Mouse (Mus musculus) MEL (cell line): ENCODE results near the gene Nrbf2. TPM values are rescaled to one million over a fixed set of nuclear protein-coding genes. Genes with fewer than 3 reads are reported as not detected.

Experiments used
- DNase-seq: peaks from one replicate; pipeline ENCODE4 v3.0.0; 2011; ENCODE audit warnings: low read depth, low spot score
- H3K27ac ChIP-seq: 2 replicates; pipeline ENCODE4 v1.5.1; 2012; ENCODE audit warnings: low read depth, mild to moderate bottlenecking, control low read depth, low read length, moderate library complexity; ENCODE audit not compliant: control insufficient read depth
- H3K27me3 ChIP-seq, 2 experiments: fragments of 150-350 bp in 1 of 2; sonication (generic) in 1 of 2; 2 replicates each; pipeline ENCODE4 v1.6.1; 2012; ENCODE audit warnings: low read length in 2 of 2, mild to moderate bottlenecking in 2 of 2, improper control_type of control experiment in 1 of 2, moderate library complexity in 1 of 2; ENCODE audit not compliant: insufficient read depth in 2 of 2, control insufficient read depth in 1 of 2
- H3K36me3 ChIP-seq, 2 experiments: 2 replicates each; pipeline ENCODE4 v1.6.1; 2012 to 2014; ENCODE audit warnings: low read length in 2 of 2, improper control_type of control experiment in 1 of 2, inconsistent platforms in 1 of 2, mild to moderate bottlenecking in 1 of 2; ENCODE audit not compliant: insufficient read depth in 2 of 2, control insufficient read depth in 1 of 2
- H3K4me1 ChIP-seq, 2 experiments: fragments of 150-350 bp in 1 of 2; sonication (generic) in 1 of 2; 2 replicates each; pipeline ENCODE4 v1.6.1; 2012; ENCODE audit warnings: low read length in 2 of 2, improper control_type of control experiment in 1 of 2, mild to moderate bottlenecking in 1 of 2; ENCODE audit not compliant: insufficient read depth in 2 of 2, control insufficient read depth in 1 of 2
- H3K4me3 ChIP-seq, 2 experiments: fragments of 150-350 bp in 1 of 2; sonication (generic) in 1 of 2; 2 replicates each; pipeline ENCODE4 v1.5.1; 2012; ENCODE audit warnings: low read depth in 2 of 2, low read length in 2 of 2, mild to moderate bottlenecking in 2 of 2, moderate library complexity in 2 of 2, control low read depth in 1 of 2, improper control_type of control experiment in 1 of 2; ENCODE audit not compliant: control insufficient read depth in 1 of 2, insufficient read depth in 1 of 2
- H3K79me2 ChIP-seq: 2 replicates; pipeline ENCODE4 v1.6.1; 2012; ENCODE audit warnings: mild to moderate bottlenecking, low read length, moderate library complexity; ENCODE audit not compliant: control insufficient read depth, poor library complexity, insufficient read depth
- H3K9ac ChIP-seq: 2 replicates; pipeline ENCODE4 v1.6.1; 2012; ENCODE audit warnings: low read depth, mild to moderate bottlenecking, control low read depth, low read length, moderate library complexity; ENCODE audit not compliant: control insufficient read depth, poor library complexity, severe bottlenecking
- H3K9me3 ChIP-seq: fragments of 150-350 bp; sonication (generic); replicated peaks from 2 replicates; pipeline ENCODE4 v1.6.1; 2012; ENCODE audit warnings: mild to moderate bottlenecking, low read length, improper control_type of control experiment, moderate library complexity; ENCODE audit not compliant: insufficient read depth
- BHLHE40 ChIP-seq: IDR thresholded peaks from 2 replicates; pipeline ENCODE4 v1.6.1; 2012; ENCODE audit warnings: low read depth, mild to moderate bottlenecking, inconsistent platforms, low read length, improper control_type of control experiment, borderline replicate concordance
- E2F4 ChIP-seq: IDR thresholded peaks from 2 replicates; pipeline ENCODE4 v1.6.1; 2011; ENCODE audit warnings: low read depth, low read length, improper control_type of control experiment, borderline replicate concordance
- EP300 ChIP-seq, 2 experiments: IDR thresholded peaks; 2 replicates each; pipeline ENCODE4 v1.6.1; 2011; ENCODE audit warnings: improper control_type of control experiment in 2 of 2, low read length in 2 of 2, low read depth in 1 of 2, mild to moderate bottlenecking in 1 of 2
- ETS1 ChIP-seq: IDR thresholded peaks from 2 replicates; pipeline ENCODE4 v1.6.1; 2012; ENCODE audit warnings: low read depth, mild to moderate bottlenecking, inconsistent platforms, low read length, improper control_type of control experiment, moderate library complexity
- GATA1 ChIP-seq: IDR thresholded peaks from 2 replicates; pipeline ENCODE4 v1.6.1; 2011; ENCODE audit warnings: low read depth, low read length, improper control_type of control experiment
- HCFC1 ChIP-seq: IDR thresholded peaks from 2 replicates; pipeline ENCODE4 v1.6.1; 2012; ENCODE audit warnings: low read depth, mild to moderate bottlenecking, inconsistent platforms, low read length, improper control_type of control experiment, moderate library complexity
- JUND ChIP-seq: IDR thresholded peaks from 2 replicates; pipeline ENCODE4 v1.6.1; 2011; ENCODE audit warnings: low read depth, mild to moderate bottlenecking, improper control_type of control experiment, low read length
- MXI1 ChIP-seq: IDR thresholded peaks from 2 replicates; pipeline ENCODE4 v1.6.1; 2011; ENCODE audit warnings: mild to moderate bottlenecking, low read depth, low read length, improper control_type of control experiment
- MYB ChIP-seq: IDR thresholded peaks from 2 replicates; pipeline ENCODE4 v1.6.1; 2011; ENCODE audit warnings: mild to moderate bottlenecking, low read depth, low read length, improper control_type of control experiment
- POLR2AphosphoS2 ChIP-seq: IDR thresholded peaks from 2 replicates; pipeline ENCODE4 v1.6.1; 2011; ENCODE audit warnings: low read length, improper control_type of control experiment
- RCOR1 ChIP-seq: IDR thresholded peaks from 2 replicates; pipeline ENCODE4 v1.6.1; 2012; ENCODE audit warnings: low read depth, mild to moderate bottlenecking, inconsistent platforms, low read length, improper control_type of control experiment
- SIN3A ChIP-seq: IDR thresholded peaks from 2 replicates; pipeline ENCODE4 v1.6.1; 2012; ENCODE audit warnings: low read length, improper control_type of control experiment, inconsistent platforms
- TAL1 ChIP-seq: IDR thresholded peaks from 2 replicates; pipeline ENCODE4 v1.6.1; 2012; ENCODE audit warnings: mild to moderate bottlenecking, inconsistent platforms, low read length, moderate library complexity, mixed read lengths
- TBP ChIP-seq: IDR thresholded peaks from 2 replicates; pipeline ENCODE4 v1.8.0; 2011; ENCODE audit warnings: low read depth, low read length, improper control_type of control experiment
- USF1 ChIP-seq: IDR thresholded peaks from 2 replicates; pipeline ENCODE4 v1.6.1; 2014; ENCODE audit warnings: low read depth, mild to moderate bottlenecking, inconsistent platforms, low read length, improper control_type of control experiment, moderate library complexity
- polyA plus RNA-seq, 2 experiments: library from polyadenylated mRNA; stranded (reverse) in 1 of 2; unstranded in 1 of 2; fragments of >175 nt in 1 of 2; fragments of >200 nt in 1 of 2; gene quantifications; 2 replicates each; pipeline versions ENCODE4 v1.2.1 to v1.2.4; 2012; ENCODE audit warnings: low replicate concordance in 2 of 2, low read depth in 1 of 2; ENCODE audit not compliant: insufficient read length in 2 of 2, insufficient read depth in 1 of 2, missing spikeins in 1 of 2
- total RNA-seq: library from RNA; depleted of rRNA; stranded (reverse); fragments of 300-350 nt; gene quantifications from 2 replicates; pipeline ENCODE4 v1.2.3, GENCODE M21; 2012

Gene Nrbf2
- total and polyA plus RNA-seq, 3 experiments = 19.5 to 38.9 TPM; not detected in 1

DNA sequence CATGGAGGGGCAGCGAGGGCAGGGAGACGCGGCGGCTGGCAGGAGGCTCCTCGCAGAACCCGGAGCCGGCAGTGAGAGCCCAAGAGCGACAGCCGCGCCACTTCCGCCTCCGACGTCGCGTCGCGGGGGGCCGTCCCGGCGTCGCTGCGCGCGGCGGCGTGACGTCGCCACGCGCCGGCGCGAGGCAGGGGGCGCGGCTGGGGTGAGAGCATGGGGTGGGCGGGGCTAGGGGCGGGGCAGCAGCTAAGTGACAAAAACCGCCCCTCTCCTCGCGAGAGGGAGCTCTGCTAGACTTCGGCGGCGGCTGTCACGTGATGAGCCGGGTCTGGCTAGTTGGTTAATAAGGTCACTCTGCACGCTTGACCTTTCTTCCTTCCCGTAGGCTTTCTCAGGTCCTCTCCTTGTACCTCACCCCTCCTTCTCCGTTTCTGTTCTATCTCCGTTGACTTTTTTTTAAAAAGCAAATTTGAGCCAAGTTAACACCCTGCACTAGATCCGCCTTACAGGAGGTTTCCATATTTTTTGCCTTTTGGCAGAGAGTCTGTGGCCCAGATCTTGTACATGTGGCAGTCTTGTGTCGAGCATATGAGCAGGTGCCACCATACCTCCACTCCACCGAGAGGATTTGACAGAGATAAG, at the start of gene Nrbf2 (continued):
- TF ChIP-seq BHLHE40 (peak; percentile 89), E2F4 (no peak), POLR2AphosphoS2 (peak; percentile 57; the same call in 1 of the 2 replicates), TAL1 (no peak)

DNA sequence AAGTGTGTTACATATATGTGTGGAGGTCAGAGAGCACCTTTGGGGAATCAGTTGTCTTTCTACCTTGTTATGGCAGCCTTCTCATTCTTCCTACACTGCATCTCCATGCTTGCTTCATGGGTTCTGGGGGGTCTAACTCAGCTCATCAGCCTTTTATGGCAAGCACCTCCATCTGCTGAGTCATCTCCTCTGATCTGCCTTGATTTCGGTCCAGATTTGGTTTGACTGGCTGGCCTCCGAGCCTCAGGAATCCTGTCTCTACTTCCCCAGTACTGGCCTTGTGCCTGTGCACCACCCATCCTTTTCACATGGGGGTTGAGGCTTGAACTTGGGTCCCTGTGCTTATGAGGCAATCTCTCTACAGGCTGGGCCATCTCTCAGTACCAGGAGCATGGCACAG, 45.5 kb upstream of the Nrbf2 start:
- Histone ChIP-seq H3K27me3 (no peaks in the 10 kb centered on the region), H3K9me3 (no peaks in the 10 kb centered on the region), H3K4me3 (no peak overlapping the region), H3K27ac (no peak overlapping the region), H3K4me1 (peaks cover 0 to 9% of the 10 kb centered on the region in 2 experiments; a peak in 1 of 4 replicates), H3K79me2 (no peaks in the 10 kb centered on the region), H3K9ac (no peak overlapping the region), H3K36me3 (peaks cover 2 to 7% of the 10 kb centered on the region in 2 experiments; a peak in 2 of 4 replicates)
- no peak for TF ChIP-seq EP300 (IDR thresholded peaks at IDR 0.05; ENCODE audit: low read depth in 1 of 2, low read length in 2 of 2)
- no peak for TF ChIP-seq SIN3A
- TF ChIP-seq MYB = no peak
- no peak for TF ChIP-seq POLR2AphosphoS2
- no peak for TF ChIP-seq TBP
- no peak for TF ChIP-seq RCOR1
- TF ChIP-seq ETS1 = no peak
- no peak for DNase-seq

DNA sequence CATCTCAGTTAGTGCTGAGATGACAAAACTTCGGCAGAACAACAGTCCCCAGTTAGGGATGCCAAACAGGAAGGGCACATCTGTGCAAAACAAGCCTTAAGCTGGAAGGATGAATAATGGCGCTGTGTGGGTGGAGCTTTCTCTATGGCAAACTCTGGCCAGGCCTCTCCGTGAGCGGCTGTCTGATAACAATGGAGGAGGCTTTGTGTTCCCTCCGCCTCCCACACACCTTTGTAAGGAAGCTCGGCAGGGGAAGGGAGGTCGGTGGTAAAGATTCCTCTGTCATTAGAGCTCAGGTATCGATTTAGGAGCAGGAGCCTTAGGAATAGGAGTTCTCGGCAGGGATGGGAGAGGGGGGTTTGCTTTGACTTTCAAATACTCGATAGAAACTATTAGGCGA, 44.6 kb upstream of the Nrbf2 start:
- Histone ChIP-seq H3K9me3 (no peaks in the 10 kb centered on the region), H3K27me3 (no peaks in the 10 kb centered on the region), H3K4me1 (peaks cover 0 to 9% of the 10 kb centered on the region in 2 experiments; a peak in 1 of 4 replicates), H3K79me2 (no peaks in the 10 kb centered on the region), H3K9ac (no peak overlapping the region), H3K4me3 (no peak overlapping the region), H3K36me3 (peaks cover 2 to 9% of the 10 kb centered on the region in 2 experiments; a peak in 2 of 4 replicates), H3K27ac (no peak overlapping the region)
- TF ChIP-seq MXI1 (no peak), POLR2AphosphoS2 (no peak), JUND (no peak), EP300 (IDR thresholded peaks at IDR 0.05; ENCODE audit: low read depth in 1 of 2, low read length in 2 of 2) (no peak), USF1 (no peak), HCFC1 (no peak), TBP (no peak), GATA1 (no peak), SIN3A (no peak)
- no peak for DNase-seq
